Mouse (Mus musculus): ENCODE data around the gene Camkmt. TPM values are rescaled to one million over a fixed set of nuclear protein-coding genes. Genes with fewer than 3 reads are reported as not detected.

Camkmt gene
- polyA plus RNA-seq, 1 experiment: 5.9 TPM

DNA sequence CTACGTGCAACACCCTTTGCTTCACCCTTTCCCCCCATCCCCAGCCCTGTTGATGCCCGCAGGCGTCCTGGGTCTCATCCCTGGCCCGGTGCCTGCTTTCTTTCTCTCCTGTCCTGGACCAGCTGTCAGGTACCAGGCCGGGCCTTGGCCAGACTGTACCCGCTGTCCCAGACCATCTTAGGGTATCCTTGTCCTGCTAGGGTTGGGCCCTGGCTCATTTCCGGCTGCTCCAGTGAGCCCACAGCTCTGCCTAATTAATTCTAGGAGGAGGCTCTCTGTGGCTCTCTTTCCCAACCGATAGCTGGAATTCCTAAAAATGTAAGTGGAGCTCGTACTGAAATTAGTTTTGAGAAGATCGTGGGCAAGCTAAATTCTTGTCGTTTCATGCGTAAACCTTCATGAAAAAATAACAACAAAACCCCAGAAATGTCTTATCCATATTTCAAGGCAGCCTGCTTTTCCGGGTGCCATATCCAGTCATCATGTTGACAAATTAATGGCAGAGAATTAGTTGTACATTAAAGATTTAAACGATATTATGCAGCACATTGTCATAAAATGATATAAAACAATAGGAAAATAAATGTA, 395.7 kb downstream of the Camkmt start:
- peaks cover 4% of the 10 kb centered on the region for H3K4me1 ChIP-seq (ENCODE audit: control insufficient read depth, insufficient read depth, insufficient read length, low read length)
- no peak overlapping the region for H3K4me3 ChIP-seq (ENCODE audit: low read depth, low read length)
- peaks cover 28% of the 10 kb centered on the region for H3K27me3 ChIP-seq (ENCODE audit: control insufficient read depth, insufficient read depth, low read length)
- H3K36me3 ChIP-seq (ENCODE audit: control insufficient read depth, insufficient read depth, low read length): no peaks in the 10 kb centered on the region
- no peak overlapping the region for H3K27ac ChIP-seq (ENCODE audit: insufficient read depth, low read depth, low read length)
- 23% methylated on average over 14 of the region's 14 CpGs for WGBS
- TF ChIP-seq CTCF (IDR thresholded peaks at IDR 0.05; ENCODE audit: extremely low read depth, insufficient read length, insufficient replicate concordance, low read depth, low read length): no peak
- no peak for TF ChIP-seq POLR2A (IDR thresholded peaks at IDR 0.05; ENCODE audit: low read depth, low read length)

DNA sequence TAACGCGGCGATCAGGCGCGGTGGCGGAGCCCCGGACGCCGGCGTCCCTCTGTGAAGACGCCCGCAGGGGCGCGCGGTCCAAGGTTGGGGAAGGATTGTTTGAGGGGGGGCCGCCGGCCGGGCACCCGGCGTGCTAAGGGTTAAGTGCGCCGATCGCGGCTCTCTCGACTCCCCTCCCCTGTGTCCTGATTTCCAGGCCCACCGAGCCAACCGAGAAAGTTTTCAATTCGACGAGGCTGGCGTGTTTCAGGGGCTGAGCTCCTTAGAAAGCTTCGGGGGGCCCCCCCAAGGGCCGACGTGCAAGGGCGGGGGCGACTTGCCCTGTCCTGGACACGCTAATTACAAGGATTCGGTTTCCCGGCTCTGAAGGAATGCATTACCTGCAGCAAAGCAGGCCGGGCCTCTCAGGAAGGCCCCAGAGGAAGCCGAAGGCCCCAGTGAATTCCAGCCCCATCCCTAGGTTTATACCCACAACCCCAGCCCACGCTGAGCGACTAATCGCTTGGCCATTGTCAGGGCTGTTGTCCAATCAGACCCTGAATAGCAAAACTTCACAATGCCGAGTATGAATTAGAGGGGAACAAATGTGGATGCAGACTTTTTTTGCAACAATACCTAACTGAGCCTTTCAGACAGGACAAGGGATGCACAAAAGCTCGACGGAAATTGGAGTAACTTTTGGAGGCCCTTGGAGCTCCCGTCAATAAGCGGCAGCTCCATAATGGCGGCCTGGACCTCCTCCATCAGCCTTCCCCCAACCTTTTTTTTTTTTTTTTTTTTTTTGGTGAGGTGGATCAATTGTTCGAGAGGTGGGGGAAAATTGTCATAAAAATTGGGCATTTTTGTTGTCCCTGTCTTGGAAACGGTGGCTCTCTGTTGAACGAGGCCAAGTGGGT, 396.5 kb downstream of the Camkmt start:
- Histone ChIP-seq H3K4me1 (ENCODE audit: control insufficient read depth, insufficient read depth, insufficient read length, low read length) (peaks cover 4% of the 10 kb centered on the region), H3K27me3 (ENCODE audit: control insufficient read depth, insufficient read depth, low read length) (peaks cover 28% of the 10 kb centered on the region), H3K4me3 (ENCODE audit: low read depth, low read length) (no peak overlapping the region)

DNA sequence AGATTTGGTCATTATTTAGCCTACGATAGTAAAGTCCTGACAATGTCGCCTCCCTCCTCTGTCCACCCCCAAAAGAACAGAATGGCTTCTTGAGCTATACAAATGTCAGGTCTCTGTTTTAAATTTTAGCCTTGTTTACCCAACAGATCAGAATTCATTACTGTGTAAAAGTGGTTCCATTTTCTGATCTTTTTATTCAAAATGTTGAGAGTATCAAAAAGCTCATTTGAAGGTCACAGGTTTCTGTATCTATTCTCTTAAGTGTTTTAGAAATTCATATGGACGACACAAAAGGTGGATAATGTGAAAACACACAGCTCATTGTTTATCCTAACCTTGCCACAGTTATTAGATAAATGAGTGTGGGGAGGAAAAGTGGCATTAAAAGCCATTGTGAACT, 397.2 kb downstream of the Camkmt start:
- H3K4me3 ChIP-seq (ENCODE audit: low read depth, low read length): no peak overlapping the region
- TF ChIP-seq CTCF (IDR thresholded peaks at IDR 0.05; ENCODE audit: extremely low read depth, insufficient read length, insufficient replicate concordance, low read depth, low read length) (no peak), POLR2A (IDR thresholded peaks at IDR 0.05; ENCODE audit: low read depth, low read length) (no peak)
- H3K36me3 ChIP-seq (ENCODE audit: control insufficient read depth, insufficient read depth, low read length): no peaks in the 10 kb centered on the region
- H3K27me3 ChIP-seq (ENCODE audit: control insufficient read depth, insufficient read depth, low read length): peaks cover 28% of the 10 kb centered on the region
- no peak overlapping the region for H3K27ac ChIP-seq (ENCODE audit: insufficient read depth, low read depth, low read length)
- peaks cover 4% of the 10 kb centered on the region for H3K4me1 ChIP-seq (ENCODE audit: control insufficient read depth, insufficient read depth, insufficient read length, low read length)
- 75% methylated on average over 3 of the region's 3 CpGs for WGBS

More for the DNA sequence above, 396.5 kb downstream of the Camkmt start:
- Histone ChIP-seq H3K27ac (ENCODE audit: insufficient read depth, low read depth, low read length) (no peak overlapping the region), H3K36me3 (ENCODE audit: control insufficient read depth, insufficient read depth, low read length) (no peaks in the 10 kb centered on the region)
- TF ChIP-seq CTCF (IDR thresholded peaks at IDR 0.05; ENCODE audit: extremely low read depth, insufficient read length, insufficient replicate concordance, low read depth, low read length) (no peak), POLR2A (IDR thresholded peaks at IDR 0.05; ENCODE audit: low read depth, low read length) (no peak)
- 14% methylated on average over 52 of the region's 52 CpGs for WGBS

DNA sequence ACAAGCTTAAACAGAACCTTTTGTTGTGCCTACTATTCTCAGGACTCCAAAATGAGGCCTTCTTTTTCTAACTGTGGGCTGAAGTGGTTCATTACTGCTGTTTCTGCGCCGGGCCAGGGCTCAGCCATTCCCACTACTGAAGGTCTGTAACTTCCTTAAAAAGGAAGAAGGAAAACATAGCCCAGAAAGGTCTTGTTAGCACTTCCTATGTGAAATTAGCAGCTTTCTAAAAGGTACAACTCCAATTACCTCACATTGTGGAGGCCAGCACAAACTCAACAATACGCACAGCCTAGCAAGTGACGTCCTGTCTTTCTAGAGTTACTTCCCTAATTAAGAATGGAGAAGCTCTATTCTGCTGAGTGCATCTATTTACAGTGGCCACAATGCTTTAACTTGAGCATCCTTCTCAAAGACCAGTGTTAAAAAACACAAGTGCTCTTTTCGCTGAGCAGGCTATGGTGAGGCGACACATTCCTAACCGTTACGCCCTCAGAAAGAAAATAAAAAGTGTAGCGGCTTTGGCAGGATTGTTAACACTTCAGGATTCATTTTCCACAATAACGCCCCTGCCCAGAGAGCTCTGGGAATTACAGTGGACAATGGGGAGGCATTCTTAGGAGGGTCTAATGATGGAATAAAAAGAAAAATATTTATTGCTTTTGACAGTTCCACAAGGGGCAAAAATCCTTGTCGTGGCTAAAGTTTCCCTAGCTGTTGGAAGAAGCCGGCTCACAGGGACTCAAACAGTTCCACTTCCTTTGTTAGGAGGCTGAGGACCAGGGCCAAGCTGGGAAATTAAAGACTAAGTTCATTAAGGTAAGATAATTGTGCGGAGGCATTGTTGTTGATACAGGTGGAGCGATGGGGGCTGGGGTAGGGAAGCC, 398.5 kb downstream of the Camkmt start:
- 46% methylated on average over 14 of the region's 14 CpGs for WGBS
- no peak for TF ChIP-seq CTCF (IDR thresholded peaks at IDR 0.05; ENCODE audit: extremely low read depth, insufficient read length, insufficient replicate concordance, low read depth, low read length)
- no peak for TF ChIP-seq POLR2A (IDR thresholded peaks at IDR 0.05; ENCODE audit: low read depth, low read length)
- no peaks in the 10 kb centered on the region for H3K36me3 ChIP-seq (ENCODE audit: control insufficient read depth, insufficient read depth, low read length)
- no peak overlapping the region for H3K27ac ChIP-seq (ENCODE audit: insufficient read depth, low read depth, low read length)
- no peak overlapping the region for H3K4me3 ChIP-seq (ENCODE audit: low read depth, low read length)
- peaks cover 2% of the 10 kb centered on the region for H3K4me1 ChIP-seq (ENCODE audit: control insufficient read depth, insufficient read depth, insufficient read length, low read length)
- peaks cover 28% of the 10 kb centered on the region for H3K27me3 ChIP-seq (ENCODE audit: control insufficient read depth, insufficient read depth, low read length)

DNA sequence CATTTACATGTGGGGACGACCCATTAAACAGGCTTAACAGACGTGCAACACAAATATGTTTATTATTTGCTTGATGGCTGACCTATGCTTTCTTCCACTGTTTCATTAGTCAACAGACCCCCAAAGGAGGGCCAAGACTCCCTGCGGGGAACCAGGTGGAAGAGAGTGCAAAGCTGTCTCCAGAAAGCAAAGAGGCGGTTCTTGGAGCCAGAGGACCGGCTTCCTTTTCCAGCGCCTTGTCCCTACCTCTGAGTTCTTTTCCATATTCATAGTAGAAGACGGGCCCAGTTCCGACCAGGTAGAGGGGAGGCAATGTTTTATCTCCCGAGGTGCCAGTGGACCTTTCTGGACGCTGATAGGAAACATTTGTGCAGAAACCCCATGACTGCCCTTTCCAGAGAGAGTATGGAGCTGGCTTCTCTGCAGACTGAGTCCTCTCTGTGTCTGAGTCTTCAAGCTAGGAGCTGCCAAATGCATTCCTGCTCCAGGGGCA, 399.2 kb downstream of the Camkmt start:
- Histone ChIP-seq H3K4me3 (ENCODE audit: low read depth, low read length) (no peak overlapping the region), H3K4me1 (ENCODE audit: control insufficient read depth, insufficient read depth, insufficient read length, low read length) (peaks cover 2% of the 10 kb centered on the region), H3K36me3 (ENCODE audit: control insufficient read depth, insufficient read depth, low read length) (no peaks in the 10 kb centered on the region), H3K27ac (ENCODE audit: insufficient read depth, low read depth, low read length) (no peak overlapping the region), H3K27me3 (ENCODE audit: control insufficient read depth, insufficient read depth, low read length) (peaks cover 26% of the 10 kb centered on the region)
- WGBS: 57% methylated on average over 10 of the region's 10 CpGs
- TF ChIP-seq POLR2A (IDR thresholded peaks at IDR 0.05; ENCODE audit: low read depth, low read length): no peak

DNA sequence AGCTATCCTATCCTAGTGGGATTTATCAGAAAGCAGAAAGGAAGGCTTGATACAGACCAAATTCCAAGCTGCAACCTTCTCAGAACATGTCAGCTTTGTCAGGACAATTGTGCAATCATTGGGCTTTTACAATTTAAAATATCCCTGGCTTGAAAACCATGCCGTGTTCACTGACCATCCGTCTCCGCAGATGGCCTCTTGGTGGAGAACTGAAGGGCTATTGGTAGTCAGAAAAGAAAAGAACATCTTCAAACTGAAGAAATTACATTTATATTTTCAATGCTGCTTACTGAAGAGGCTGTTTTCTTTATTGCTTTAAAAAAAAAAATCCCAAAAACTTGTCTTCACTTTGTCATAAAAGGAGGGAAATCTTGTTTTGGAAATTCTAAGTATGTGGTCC, 401.1 kb downstream of the Camkmt start:
- H3K36me3 ChIP-seq (ENCODE audit: control insufficient read depth, insufficient read depth, low read length): no peaks in the 10 kb centered on the region
- 71% methylated on average over 3 of the region's 3 CpGs for WGBS
- no peak overlapping the region for H3K27ac ChIP-seq (ENCODE audit: insufficient read depth, low read depth, low read length)
- TF ChIP-seq POLR2A (IDR thresholded peaks at IDR 0.05; ENCODE audit: low read depth, low read length): no peak
- TF ChIP-seq CTCF (IDR thresholded peaks at IDR 0.05; ENCODE audit: extremely low read depth, insufficient read length, insufficient replicate concordance, low read depth, low read length): no peak
- H3K27me3 ChIP-seq (ENCODE audit: control insufficient read depth, insufficient read depth, low read length): peaks cover 9% of the 10 kb centered on the region
- H3K4me3 ChIP-seq (ENCODE audit: low read depth, low read length): no peak overlapping the region
- no peaks in the 10 kb centered on the region; the same call in 1 of the 2 replicates for H3K4me1 ChIP-seq (ENCODE audit: control insufficient read depth, insufficient read depth, insufficient read length, low read length)

Data from small intestine, adult 2 months (tissue).